Mouse (Mus musculus): ENCODE measurements around the gene Dmxl2.

Dmxl2 gene

DNA sequence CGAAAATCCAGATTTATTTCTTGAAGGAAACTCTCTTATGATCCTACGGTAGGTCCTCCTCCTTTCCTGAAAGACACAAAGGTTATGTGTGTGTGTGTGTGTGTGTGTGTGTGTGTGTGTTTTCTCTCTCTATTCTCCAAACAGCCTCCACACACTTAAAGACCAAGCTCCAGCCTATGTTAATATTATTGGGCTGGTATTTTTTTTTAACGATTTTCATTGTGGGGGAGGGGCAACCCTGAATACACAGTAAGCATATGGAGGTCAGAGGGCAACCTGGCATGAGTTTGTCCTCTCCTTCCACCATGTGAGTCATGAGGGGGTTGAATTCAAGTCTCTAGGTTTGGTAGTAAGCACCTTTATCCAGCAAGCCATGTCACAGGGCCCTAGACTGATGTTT is 1.6 kb downstream of the Dmxl2 start:
- DNase-seq (ENCODE audit: low read depth, low spot score) = no peak

GRCm38 (mm10) chr9:54499291-54499690 is 2.1 kb downstream of the Dmxl2 start:
- DNase-seq (ENCODE audit: low read depth, low spot score) = no peak

DNA sequence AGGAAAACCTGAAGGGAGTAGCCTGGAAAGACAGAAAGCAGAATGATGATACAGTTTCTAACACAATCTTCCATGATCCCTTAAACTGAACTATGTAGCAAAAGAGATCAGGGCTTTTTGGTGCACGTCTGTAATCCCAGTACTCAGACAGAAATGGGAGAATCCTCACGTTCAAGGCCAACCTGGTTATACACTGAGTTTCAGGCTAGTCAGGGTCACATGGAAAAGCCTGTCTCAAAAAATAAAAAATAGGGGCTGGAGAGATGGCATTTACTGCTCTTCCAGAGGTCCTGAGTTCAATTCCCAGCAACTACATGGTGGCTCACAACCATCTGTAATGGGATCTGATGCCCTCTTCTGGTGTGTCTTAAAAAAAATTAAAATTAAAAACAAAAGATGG is 11.0 kb downstream of the Dmxl2 start:
- no peak for DNase-seq (ENCODE audit: low read depth, low spot score)

DNA sequence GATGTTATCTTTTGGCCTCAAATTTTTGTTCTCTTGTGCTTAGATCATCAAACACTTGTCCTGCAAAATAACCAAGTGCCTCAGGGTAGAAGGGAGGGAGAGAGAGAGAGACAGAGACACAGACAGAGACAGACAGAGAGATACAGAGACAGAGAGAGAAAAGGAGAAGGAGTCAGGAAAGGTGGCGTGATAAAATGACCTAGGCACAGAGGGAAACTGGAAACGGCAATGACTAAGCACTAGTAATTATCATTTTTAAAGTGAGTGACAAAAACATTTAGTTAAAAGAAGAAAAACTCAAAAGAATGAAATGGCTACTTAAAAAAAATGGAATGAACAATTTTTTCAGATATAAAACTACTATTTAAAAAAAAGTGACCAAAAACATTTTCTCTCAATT is 11.8 kb downstream of the Dmxl2 start:
- DNase-seq (ENCODE audit: low read depth, low spot score) = no peak

GRCm38 (mm10) chr9:54484927-54485326 is 16.5 kb downstream of the Dmxl2 start:
- no peak for DNase-seq (ENCODE audit: low read depth, low spot score)

- DNase-seq (ENCODE audit: low read depth, low spot score) = no peak
Observed at GRCm38 (mm10) chr9:54483215-54483614, 18.2 kb downstream of the Dmxl2 start.

- no peak for DNase-seq (ENCODE audit: low read depth, low spot score)
Observed at GRCm38 (mm10) chr9:54482763-54483162, 18.7 kb downstream of the Dmxl2 start.

- no peak for DNase-seq (ENCODE audit: low read depth, low spot score)
Observed at GRCm38 (mm10) chr9:54479054-54479453, 22.4 kb downstream of the Dmxl2 start.

GRCm38 (mm10) chr9:54478117-54478516 is 23.3 kb downstream of the Dmxl2 start:
- no peak for DNase-seq (ENCODE audit: low read depth, low spot score)

GRCm38 (mm10) chr9:54474546-54474945 is 26.9 kb downstream of the Dmxl2 start:
- no peak for DNase-seq (ENCODE audit: low read depth, low spot score)

GRCm38 (mm10) chr9:54474031-54474430 is 27.4 kb downstream of the Dmxl2 start:
- no peak for DNase-seq (ENCODE audit: low read depth, low spot score)

- DNase-seq (ENCODE audit: low read depth, low spot score) = no peak
Observed at GRCm38 (mm10) chr9:54472784-54473183, 28.6 kb downstream of the Dmxl2 start.

DNA sequence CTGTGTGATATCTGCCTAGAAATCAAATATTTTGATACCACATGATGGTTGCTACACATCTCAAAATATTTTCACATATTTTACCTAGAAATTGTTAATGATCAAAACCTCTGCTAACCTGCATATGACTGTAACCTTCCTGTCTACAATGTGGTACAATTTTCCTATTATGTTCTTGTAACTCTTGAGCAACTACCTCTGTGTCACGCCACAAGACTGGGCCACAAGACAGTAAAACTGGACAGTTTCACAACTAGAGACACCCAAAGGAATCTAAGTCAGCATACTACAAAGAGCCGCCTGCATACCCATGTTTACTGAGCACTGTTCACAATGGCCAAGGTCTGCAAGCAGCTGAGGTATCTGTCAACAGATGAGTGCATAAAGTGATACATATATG is 32.1 kb downstream of the Dmxl2 start:
- DNase-seq (ENCODE audit: low read depth, low spot score) = no peak

DNA sequence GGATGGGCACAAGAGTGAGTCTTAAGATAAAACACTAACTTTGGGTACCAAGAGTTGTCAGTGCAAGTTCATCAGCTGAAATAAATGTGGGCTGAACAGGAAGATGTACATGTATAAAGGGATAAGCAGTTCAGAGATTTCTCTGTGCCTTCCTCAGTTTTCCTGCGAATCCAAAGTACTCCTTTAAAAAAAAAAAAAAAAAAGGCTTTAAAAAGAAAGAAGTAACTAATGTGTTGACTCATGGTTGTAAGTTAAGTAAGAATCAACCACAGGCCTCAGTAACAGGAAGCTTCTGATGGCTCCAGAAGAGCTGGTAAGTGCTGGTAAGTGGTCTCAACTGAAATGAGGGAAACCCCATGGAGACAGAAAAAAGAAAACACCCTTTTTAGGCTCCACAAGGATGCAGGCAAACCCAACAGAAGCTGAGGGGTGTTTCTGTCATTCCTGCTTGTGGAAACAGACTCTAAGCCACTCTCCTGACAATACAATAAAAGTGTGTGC is 33.9 kb downstream of the Dmxl2 start:
- DNase-seq (ENCODE audit: low read depth, low spot score) = no peak

DNA sequence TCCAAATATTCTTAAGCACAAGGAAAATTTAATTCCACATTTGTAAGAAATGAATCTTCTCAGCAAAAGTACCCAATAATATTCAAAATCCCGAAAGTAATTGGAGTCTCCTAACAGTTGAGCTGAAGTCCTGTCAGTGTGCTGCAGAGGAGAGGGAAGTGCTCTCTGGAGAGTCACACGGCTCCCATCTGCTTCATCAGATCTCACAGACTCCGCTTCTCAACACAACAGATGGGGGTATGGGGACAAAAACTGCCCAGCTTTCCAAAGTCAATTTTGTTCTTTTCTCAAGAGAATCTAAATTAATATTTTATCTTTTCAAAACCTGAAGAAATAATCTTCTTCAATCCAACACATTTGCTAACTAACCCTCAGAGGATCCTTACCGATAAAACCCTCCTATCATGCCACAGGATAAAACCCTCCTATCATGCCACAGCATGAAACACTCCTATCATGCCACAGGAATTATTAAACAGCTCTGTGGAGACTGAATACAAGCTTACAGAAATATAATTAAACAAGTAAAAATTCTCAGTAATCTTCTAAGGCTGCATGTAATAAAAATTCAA is 37.9 kb downstream of the Dmxl2 start:
- DNase-seq (ENCODE audit: low read depth, low spot score) = no peak

DNA sequence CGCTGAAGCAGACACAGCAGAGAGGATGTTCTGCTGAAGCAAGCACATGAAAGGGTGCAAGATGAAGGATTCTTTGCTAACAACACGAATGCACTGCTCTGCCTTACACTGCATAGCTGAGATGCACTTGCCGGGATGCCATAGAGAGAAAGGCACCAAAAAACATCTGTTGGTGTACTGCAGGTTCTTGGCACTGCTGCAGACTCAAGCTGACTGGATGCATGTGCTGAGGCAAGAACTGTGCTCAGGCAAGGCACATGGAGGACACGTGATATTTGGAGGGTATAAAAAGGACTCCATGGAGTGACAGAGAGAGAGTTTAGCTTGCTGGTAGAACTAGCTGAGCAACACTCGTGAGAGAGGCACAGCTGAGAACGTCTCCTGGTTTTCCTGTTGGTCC is 62.4 kb downstream of the Dmxl2 start:
- no peak for DNase-seq (ENCODE audit: low read depth, low spot score)

- DNase-seq (ENCODE audit: low read depth, low spot score) = no peak
Observed at GRCm38 (mm10) chr9:54438246-54438645, 63.2 kb downstream of the Dmxl2 start.

- no peak for DNase-seq (ENCODE audit: low read depth, low spot score)
Observed at GRCm38 (mm10) chr9:54416238-54416637, 85.2 kb downstream of the Dmxl2 start.

DNA sequence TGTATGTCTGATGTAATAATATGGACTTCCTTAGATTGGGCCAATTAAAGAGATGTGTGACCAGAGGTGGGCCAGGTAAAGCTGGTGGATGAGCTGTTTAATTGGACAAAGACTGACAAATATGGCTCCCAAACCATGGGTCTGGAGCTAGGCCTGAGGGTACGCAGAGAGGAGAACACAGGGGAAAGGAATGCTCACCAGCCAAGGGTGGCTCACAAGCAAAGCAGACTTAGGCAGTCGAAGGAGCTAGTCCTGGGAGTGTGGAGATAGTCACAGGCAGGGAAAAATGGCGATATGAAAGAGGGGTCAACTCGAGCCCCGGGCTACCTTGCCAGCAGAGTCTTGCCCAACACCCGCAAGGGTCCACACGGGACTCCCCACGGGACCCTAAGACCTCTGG is 144.7 kb downstream of the Dmxl2 start:
- DNase-seq (ENCODE audit: low read depth, low spot score) = no peak

DNA sequence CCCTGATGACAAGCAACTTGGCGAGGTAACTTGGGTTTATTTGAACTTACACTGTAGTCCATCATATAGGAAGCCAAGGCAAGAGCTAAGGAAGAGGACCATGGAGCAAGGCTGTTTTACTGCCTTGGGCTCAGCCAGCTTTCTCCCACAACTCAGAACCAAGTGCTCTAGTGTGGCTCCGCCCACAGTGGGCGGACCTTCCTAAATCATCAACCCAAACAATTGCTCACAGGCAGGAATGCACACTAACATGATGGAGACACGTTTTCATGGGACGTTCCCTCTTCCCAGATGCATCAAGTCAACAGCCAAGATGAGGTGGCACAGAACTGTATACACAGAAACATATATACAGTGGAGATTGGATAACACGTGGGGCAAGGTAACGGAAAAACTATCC is 159.4 kb downstream of the Dmxl2 start:
- no peak for DNase-seq (ENCODE audit: low read depth, low spot score)

GRCm38 (mm10) chr9:54336532-54337144 is 164.8 kb downstream of the Dmxl2 start:
- DNase-seq (ENCODE audit: low read depth, low spot score) = no peak

DNA sequence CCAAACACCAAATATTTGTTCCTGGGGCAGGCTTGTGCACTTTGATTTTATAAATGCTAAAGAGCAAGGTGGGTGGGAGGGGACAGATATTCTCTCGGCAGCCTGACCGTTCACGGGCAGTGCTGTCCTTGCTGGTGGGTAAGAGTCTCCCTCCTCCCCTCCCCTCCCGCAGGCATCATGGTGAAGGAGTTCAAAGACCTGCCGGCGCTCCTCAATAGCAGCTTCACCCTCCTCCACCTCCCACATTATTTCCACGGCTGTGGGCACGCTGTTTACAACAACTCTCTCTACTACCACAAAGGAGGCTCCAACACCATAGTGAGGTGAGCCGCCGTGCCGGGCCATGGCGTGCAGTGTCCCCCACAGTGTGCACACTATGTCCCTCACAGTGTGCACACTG is 165.8 kb downstream of the Dmxl2 start:
- DNase-seq (ENCODE audit: low read depth, low spot score) = no peak

DNA sequence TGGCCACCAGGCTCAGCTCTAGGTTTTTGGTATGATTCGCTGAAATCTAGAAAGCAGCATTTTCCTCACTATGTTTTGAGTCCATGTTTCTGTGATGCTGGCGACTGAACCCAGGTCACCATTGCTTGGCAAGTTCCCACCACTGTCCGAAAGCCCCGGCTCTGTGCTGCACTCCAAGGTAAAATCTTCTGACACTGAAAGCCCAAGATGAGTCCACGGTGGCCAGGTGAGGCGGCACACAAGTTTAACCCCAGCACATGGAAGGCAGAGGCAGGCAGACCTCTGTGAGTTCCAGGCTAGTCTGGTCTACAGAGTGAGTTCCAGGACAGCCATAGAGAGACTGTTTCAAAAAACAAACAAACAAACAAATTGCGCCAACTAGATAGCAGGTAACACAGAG is 172.2 kb downstream of the Dmxl2 start:
- no peak for DNase-seq (ENCODE audit: low read depth, low spot score)

GRCm38 (mm10) chr9:54323456-54323855 is 178.0 kb downstream of the Dmxl2 start:
- DNase-seq (ENCODE audit: low read depth, low spot score) = no peak

All from CD4-positive helper T cell, adult 2 months (primary cell).